Mouse (Mus musculus): ENCODE results near the gene Rheb.
A peak's percentile ranks its signal among the peaks of the same experiment; 100 is the strongest.
"Not testable (repeated sequence)": the region's sequence is repeated elsewhere in the genome, so short reads cannot be mapped to it uniquely, and the experiment has no call there.

The Rheb gene

GRCm38 (mm10) chr5:24843103-24843475, 665 bp upstream of the Rheb start:
- peak; percentile 44 for DNase-seq (ENCODE audit: extremely low read depth, low read depth)

GRCm38 (mm10) chr5:24841662-24842273, 656 bp downstream of the Rheb start:
- no peak for DNase-seq (ENCODE audit: extremely low read depth, low read depth)

- DNase-seq (ENCODE audit: extremely low read depth, low read depth): no peak
Measured at GRCm38 (mm10) chr5:24840975-24841431, 1.4 kb downstream of the Rheb start.

- DNase-seq (ENCODE audit: extremely low read depth, low read depth): no peak
Measured at GRCm38 (mm10) chr5:24834491-24834890, 7.9 kb downstream of the Rheb start.

- no peak for DNase-seq (ENCODE audit: extremely low read depth, low read depth)
Measured at GRCm38 (mm10) chr5:24831912-24832311, 10.5 kb downstream of the Rheb start.

GRCm38 (mm10) chr5:24828446-24828845, 14.0 kb downstream of the Rheb start:
- DNase-seq (ENCODE audit: extremely low read depth, low read depth): no peak

- no peak for DNase-seq (ENCODE audit: extremely low read depth, low read depth)
Measured at GRCm38 (mm10) chr5:24827173-24827572, 15.3 kb downstream of the Rheb start.

GRCm38 (mm10) chr5:24826056-24826770, 16.2 kb downstream of the Rheb start:
- no peak for DNase-seq (ENCODE audit: extremely low read depth, low read depth)

GRCm38 (mm10) chr5:24825365-24826055, 16.9 kb downstream of the Rheb start:
- no peak for DNase-seq (ENCODE audit: extremely low read depth, low read depth)

- no peak for DNase-seq (ENCODE audit: extremely low read depth, low read depth)
Measured at GRCm38 (mm10) chr5:24823864-24824405, 18.5 kb downstream of the Rheb start.

GRCm38 (mm10) chr5:24822781-24823180, 19.6 kb downstream of the Rheb start:
- no peak for DNase-seq (ENCODE audit: extremely low read depth, low read depth)

- not testable (repeated sequence) for DNase-seq (ENCODE audit: extremely low read depth, low read depth)
Measured at GRCm38 (mm10) chr5:24822231-24822630, 20.2 kb downstream of the Rheb start.

GRCm38 (mm10) chr5:24821403-24821841, 21.0 kb downstream of the Rheb start:
- DNase-seq (ENCODE audit: extremely low read depth, low read depth): no peak

- no peak for DNase-seq (ENCODE audit: extremely low read depth, low read depth)
Measured at GRCm38 (mm10) chr5:24820627-24821026, 21.8 kb downstream of the Rheb start.

- DNase-seq (ENCODE audit: extremely low read depth, low read depth): no peak
Measured at GRCm38 (mm10) chr5:24817191-24817590, 25.2 kb downstream of the Rheb start.

GRCm38 (mm10) chr5:24813946-24814345, 28.5 kb downstream of the Rheb start:
- peak; percentile 81 for DNase-seq (ENCODE audit: extremely low read depth, low read depth)

- no peak for DNase-seq (ENCODE audit: extremely low read depth, low read depth)
Measured at GRCm38 (mm10) chr5:24813005-24813404, 29.4 kb downstream of the Rheb start.

- no peak for DNase-seq (ENCODE audit: extremely low read depth, low read depth)
Measured at GRCm38 (mm10) chr5:24805222-24805621, 37.2 kb downstream of the Rheb start.

GRCm38 (mm10) chr5:24804661-24805060, 37.8 kb downstream of the Rheb start:
- no peak for DNase-seq (ENCODE audit: extremely low read depth, low read depth)

GRCm38 (mm10) chr5:24801841-24802624, 40.4 kb downstream of the Rheb start:
- DNase-seq (ENCODE audit: extremely low read depth, low read depth): no peak

GRCm38 (mm10) chr5:24800416-24800815, 42.0 kb downstream of the Rheb start:
- DNase-seq (ENCODE audit: extremely low read depth, low read depth): no peak

Measured in MEL-GATA-1-ER (cell line).